Mouse (Mus musculus) liver, adult 2 months (tissue): ENCODE measurements around the gene Wfikkn2.

Experiments
- CTCF ChIP-seq: fragments of 200-500 bp; IDR thresholded peaks from 2 replicates; pipeline ENCODE4 v1.5.1; 2011; ENCODE audit warnings: low read depth, low read length, control low read depth
- POLR2A ChIP-seq: fragments of 200-500 bp; IDR thresholded peaks from 2 replicates; pipeline ENCODE4 v1.6.1; 2011; ENCODE audit warnings: low read length, control low read depth; ENCODE audit not compliant: insufficient read depth; ENCODE audit errors: extremely low read depth

DNA sequence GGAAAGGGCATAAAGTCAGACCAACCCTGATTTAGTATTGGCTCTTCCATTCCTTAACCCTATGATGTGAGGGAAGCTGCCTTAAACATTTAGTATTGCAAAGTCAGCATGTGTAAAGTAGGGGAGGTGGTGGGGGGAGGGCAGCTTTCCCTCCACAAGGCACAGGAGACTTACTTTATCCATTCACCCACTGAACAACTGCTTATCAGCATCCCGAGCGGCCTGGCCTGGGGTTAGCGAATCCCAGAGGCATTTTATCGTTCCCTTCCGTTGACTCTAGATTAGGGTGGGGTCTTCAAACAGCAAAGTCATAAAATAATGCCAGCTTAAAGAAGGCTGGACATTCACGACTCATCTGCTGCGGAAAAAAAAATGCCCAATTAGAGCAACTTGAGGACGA, 15.6 kb downstream of the Wfikkn2 start:
- no peak for TF ChIP-seq CTCF
- TF ChIP-seq POLR2A: no peak
